Mouse (Mus musculus) spleen, adult 2 months (tissue): ENCODE measurements around the gene Atg7.
"Not testable (repeated sequence)": the region's sequence is repeated elsewhere in the genome, so short reads cannot be mapped to it uniquely, and the experiment has no call there.

ENCODE experiments used
- CTCF ChIP-seq: fragments of 200-500 bp; IDR thresholded peaks from 2 replicates; pipeline ENCODE4 v1.5.1; 2011; ENCODE audit warnings: mild to moderate bottlenecking, inconsistent platforms; ENCODE audit not compliant: insufficient read depth, insufficient read length, insufficient replicate concordance; ENCODE audit errors: extremely low read depth
- POLR2A ChIP-seq: fragments of 200-500 bp; IDR thresholded peaks from 2 replicates; pipeline ENCODE4 v1.6.1; 2011; ENCODE audit warnings: low read depth, low read length, inconsistent platforms

DNA sequence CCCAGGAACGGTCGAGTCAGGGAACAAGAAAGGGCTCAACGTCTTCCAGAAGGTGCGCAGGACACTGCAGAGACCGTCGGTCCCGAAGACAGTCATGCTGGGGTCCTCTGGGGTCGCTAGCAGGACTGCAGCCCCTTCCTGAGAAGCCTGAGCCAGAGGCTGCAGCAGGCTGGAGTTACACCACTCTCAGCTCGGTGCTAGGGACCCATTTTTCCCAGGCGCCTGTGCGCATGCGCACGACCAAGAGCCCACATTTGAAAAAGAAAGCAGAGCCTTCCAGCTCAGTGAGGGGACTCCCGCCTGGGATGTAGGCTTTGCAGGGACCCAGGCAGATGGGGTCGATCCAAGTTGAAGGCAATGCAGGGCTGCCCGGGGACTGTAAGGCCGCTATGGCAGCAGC is 28.8 kb upstream of the Atg7 start:
- not testable (repeated sequence) for TF ChIP-seq CTCF, POLR2A
